Mouse (Mus musculus) midbrain, embryonic 11.5 days (tissue): ENCODE data around the gene Gm21852. TPM values are rescaled to one million over a fixed set of nuclear protein-coding genes. Genes with fewer than 3 reads are reported as not detected.
"Not testable (repeated sequence)": the region's sequence is repeated elsewhere in the genome, so short reads cannot be mapped to it uniquely, and the experiment has no call there.

Experiments used
- ATAC-seq: fragments of 200-750 bp; cut with Nextera tagmentation; 2 replicates; pipeline ENCODE4 v1.8.0; 2017; ENCODE audit warnings: moderate TSS enrichment, moderate library complexity; ENCODE audit not compliant: low FRiP score
- DNase-seq: peaks from one replicate; pipeline ENCODE4 v3.0.0; 2015; ENCODE audit warnings: low spot score; ENCODE audit errors: missing footprints
- H3K27ac ChIP-seq: fragments of 300-500 bp; sonication (generic); 2 replicates; pipeline ENCODE4 v1.5.1; 2014; ENCODE audit warnings: low read depth, low read length
- H3K27me3 ChIP-seq: fragments of 300-500 bp; sonication (generic); 2 replicates; pipeline ENCODE4 v1.6.1; 2014; ENCODE audit warnings: mild to moderate bottlenecking, low read length, moderate library complexity, mixed read lengths; ENCODE audit not compliant: control insufficient read depth, insufficient read depth
- H3K36me3 ChIP-seq: fragments of 300-500 bp; sonication (generic); 2 replicates; pipeline ENCODE4 v1.6.1; 2014; ENCODE audit warnings: mild to moderate bottlenecking, low read length, moderate library complexity, mixed read lengths; ENCODE audit not compliant: control insufficient read depth, insufficient read depth
- H3K4me1 ChIP-seq: fragments of 300-500 bp; sonication (generic); 2 replicates; pipeline ENCODE4 v1.6.1; 2014; ENCODE audit warnings: low read length; ENCODE audit not compliant: control insufficient read depth, insufficient read depth
- H3K4me2 ChIP-seq: fragments of 300-500 bp; sonication (generic); 2 replicates; pipeline ENCODE4 v1.6.1; 2014; ENCODE audit warnings: mild to moderate bottlenecking, moderate library complexity
- H3K4me3 ChIP-seq: fragments of 300-500 bp; sonication (generic); 2 replicates; pipeline ENCODE4 v1.5.1; 2014; ENCODE audit warnings: low read depth, low read length
- H3K9ac ChIP-seq: fragments of 300-500 bp; sonication (generic); 2 replicates; pipeline ENCODE4 v1.6.1; 2014; ENCODE audit warnings: low read length
- H3K9me3 ChIP-seq: fragments of 300-500 bp; sonication (generic); 2 replicates; pipeline ENCODE4 v1.6.1; 2016; ENCODE audit warnings: low read length; ENCODE audit not compliant: control insufficient read depth
- WGBS: fragments of 180-500 bp; shearing (Covaris S2); extraction: QIAGEN DNeasy Blood & Tissue Kit; methylation state at CpG from one replicate; pipeline ENCODE4 v1.1.7; 2014; 5-methylcytosine and 5-hydroxymethylcytosine counted together
- microRNA-seq: library from miRNA; unstranded; fragments of <30 nt; microRNA quantifications from one replicate; pipeline ENCODE4, GENCODE M21; 2017
- polyA plus RNA-seq: library from polyadenylated mRNA; unstranded; fragments of >200 nt; fragmentation: Nextera tagmentation; extraction: Ambion mirVana; gene quantifications from 2 replicates; pipeline ENCODE4 v1.2.1, GENCODE M21; 2014

Gm21852 gene
- polyA plus RNA-seq: not detected in 2 replicates

GRCm38 (mm10) chrY:40651896-40652295, at the start of gene Gm21852:
Gene Gm21852 (minus strand): TSS chrY:40651996.
- H3K4me2 ChIP-seq, H3K9ac ChIP-seq, H3K9me3 ChIP-seq, H3K4me1 ChIP-seq, H3K4me3 ChIP-seq, H3K27ac ChIP-seq, H3K27me3 ChIP-seq, H3K36me3 ChIP-seq, ATAC-seq, DNase-seq: not testable (repeated sequence)
- WGBS: no CpG with 5 or more reads among the region's 3 CpGs

Small RNAs within 50 kb of the gene (microRNA-seq; reads per million reads assigned to microRNA genes)
- gene Gm27466: not detected
- gene Gm28018: not detected

Other genes with a start within 250 kb of the Gm21852 start
- not detected in 2 replicates for gene Gm21797, start 123.8 kb upstream of the Gm21852 start, polyA plus RNA-seq
- gene Gm20795, start 152.9 kb upstream of the Gm21852 start, polyA plus RNA-seq: not detected in 2 replicates